8 mouse cellular contexts compared by ENCODE assay signal in the genomic region with DNA sequence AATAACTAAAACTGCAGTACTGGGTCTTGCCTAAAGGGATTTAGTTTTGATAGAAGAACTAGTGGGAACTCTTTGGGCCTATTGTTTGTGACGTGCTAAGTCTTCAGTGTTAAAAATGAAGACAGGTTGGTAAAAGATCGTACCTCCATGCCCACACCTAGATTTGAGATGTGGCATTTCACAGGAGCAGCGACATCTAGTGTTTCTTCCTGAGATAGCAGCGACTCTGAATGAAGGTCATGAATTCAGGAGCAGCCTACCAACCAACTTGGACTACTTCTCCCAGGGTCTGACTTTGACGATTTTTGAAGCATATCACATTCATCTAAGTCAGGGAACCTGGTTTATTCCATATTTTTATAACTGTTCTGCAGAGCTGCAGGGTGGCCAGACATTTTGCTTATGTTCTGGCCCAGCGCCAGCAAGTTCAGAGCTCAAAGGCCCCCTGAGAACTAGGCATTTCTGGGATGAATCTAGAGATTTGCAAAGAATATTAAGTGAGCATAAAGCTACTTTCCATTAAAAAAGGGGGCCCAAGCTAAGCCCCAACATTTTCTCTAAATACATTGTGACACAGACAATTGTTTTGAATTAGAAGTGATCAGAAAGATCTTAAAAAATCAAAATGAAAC.
DNase-seq lines count a peak whose midpoint lies in the region; ATAC-seq and TF ChIP-seq lines count a peak whose summit lies in the region.

No protein-coding gene starts in this region.

- no peak for ATAC-seq in hindbrain, embryonic 11.5 days (ENCODE audit: low FRiP score)
- ATAC-seq in limb, embryonic 12.5 days (ENCODE audit: insufficient number of reproducible peaks, insufficient read depth, low FRiP score, low TSS enrichment, low read depth): peak; percentile 56; the same call in 1 of the 2 replicates
- peak; percentile 36; the same call in 1 of the 2 replicates for ATAC-seq in neural tube, embryonic 13.5 days (ENCODE audit: low read depth)

- H3K4me3 ChIP-seq in hindbrain, embryonic 11.5 days (ENCODE audit: low read depth, low read length): no peak overlapping the region
- no peak overlapping the region for H3K4me3 ChIP-seq in limb, embryonic 12.5 days (replicated peaks)
- no peak overlapping the region for H3K4me3 ChIP-seq in neural tube, embryonic 13.5 days

- H3K27me3 ChIP-seq in hindbrain, embryonic 11.5 days (ENCODE audit: control insufficient read depth, insufficient read depth, low read length): no peaks in the 10 kb centered on the region
- no peaks in the 10 kb centered on the region for H3K27me3 ChIP-seq in limb, embryonic 12.5 days
- no peaks in the 10 kb centered on the region for H3K27me3 ChIP-seq in neural tube, embryonic 13.5 days

- WGBS in hindbrain, embryonic 11.5 days: 28% methylated on average over 6 of the region's 6 CpGs
- WGBS in limb, embryonic 12.5 days: 22% methylated on average over 6 of the region's 6 CpGs
- WGBS in neural tube, embryonic 13.5 days: 27% methylated on average over 6 of the region's 6 CpGs

- peak; percentile 49 to 91 for DNase-seq in adrenal gland, adult (ENCODE audit: inconsistent age in 2 of 2, low spot score in 1 of 2)
- no peak for DNase-seq in adrenal gland, adult 8-10 months
- peak; percentile 60 for DNase-seq in A20 (ENCODE audit: low read depth, low spot score)
- DNase-seq in brain, embryonic 14.5 days (ENCODE audit: low read depth): peak; percentile 82
- DNase-seq in fibroblast of lung, adult 2 months (ENCODE audit: low read depth): peak; percentile 31
- DNase-seq in hindbrain, embryonic 11.5 days (ENCODE audit: low spot score): peak; percentile 76

- H3K36me3 ChIP-seq in hindbrain, embryonic 11.5 days (ENCODE audit: control insufficient read depth, insufficient read depth, low read length): no peaks in the 10 kb centered on the region
- H3K36me3 ChIP-seq in limb, embryonic 12.5 days: no peaks in the 10 kb centered on the region
- H3K36me3 ChIP-seq in neural tube, embryonic 13.5 days: no peaks in the 10 kb centered on the region

- peak; percentile 77; the same call in 1 of the 2 replicates for TF ChIP-seq CTCF in brain, embryonic 14.5 days (IDR thresholded peaks at IDR 0.05; ENCODE audit: borderline replicate concordance, extremely low read depth, insufficient read depth, insufficient read length)

- H3K9me3 ChIP-seq in hindbrain, embryonic 11.5 days (ENCODE audit: control insufficient read depth, low read length): no peaks in the 10 kb centered on the region
- no peaks in the 10 kb centered on the region for H3K9me3 ChIP-seq in limb, embryonic 12.5 days
- H3K9me3 ChIP-seq in neural tube, embryonic 13.5 days: no peaks in the 10 kb centered on the region

- H3K4me1 ChIP-seq in hindbrain, embryonic 11.5 days (replicated peaks; ENCODE audit: control insufficient read depth, insufficient read depth, low read length): no peaks in the 10 kb centered on the region
- H3K4me1 ChIP-seq in limb, embryonic 12.5 days (replicated peaks): 0 out of 2 replicates have a peak, but pooled peaks cover 3% of the 10 kb centered on the region
- H3K4me1 ChIP-seq in neural tube, embryonic 13.5 days (replicated peaks): no peaks in the 10 kb centered on the region

- H3K27ac ChIP-seq in hindbrain, embryonic 11.5 days (ENCODE audit: low read depth, low read length): no peak overlapping the region
- H3K27ac ChIP-seq in limb, embryonic 12.5 days: no peak overlapping the region
- H3K27ac ChIP-seq in neural tube, embryonic 13.5 days (replicated peaks): no peak overlapping the region

- H3K9ac ChIP-seq in hindbrain, embryonic 11.5 days (ENCODE audit: low read depth, low read length): no peak overlapping the region
- H3K9ac ChIP-seq in limb, embryonic 12.5 days (replicated peaks): no peak overlapping the region
- no peak overlapping the region for H3K9ac ChIP-seq in neural tube, embryonic 13.5 days

- no peak overlapping the region for H3K4me2 ChIP-seq in hindbrain, embryonic 11.5 days (replicated peaks; ENCODE audit: low read depth, low read length)
- no peak overlapping the region for H3K4me2 ChIP-seq in limb, embryonic 12.5 days
- H3K4me2 ChIP-seq in neural tube, embryonic 13.5 days: no peak overlapping the region

- TF ChIP-seq POLR2A in brain, embryonic 14.5 days (IDR thresholded peaks at IDR 0.05; ENCODE audit: borderline replicate concordance, extremely low read depth, insufficient read depth, insufficient read length, poor library complexity, severe bottlenecking): no peak
